Mouse (Mus musculus): Measurements from ENCODE around the gene Llgl2. TPM values are rescaled to one million over a fixed set of nuclear protein-coding genes. Genes with fewer than 3 reads are reported as not detected.
A peak's percentile ranks its signal among the peaks of the same experiment; 100 is the strongest.

Llgl2 gene
- total RNA-seq, 2 experiments from 2014 or later = 6.3 to 8.1 TPM

GRCm38 (mm10) chr11:115808696-115809310 is 15.0 kb upstream of the Llgl2 start:
- no peak for DNase-seq (ENCODE audit: low spot score)

GRCm38 (mm10) chr11:115809311-115809781 is 14.5 kb upstream of the Llgl2 start:
- peak; percentile 27 for DNase-seq (ENCODE audit: low spot score)

GRCm38 (mm10) chr11:115810377-115810776 is 13.5 kb upstream of the Llgl2 start:
- no peak for DNase-seq (ENCODE audit: low spot score)

- no peak for DNase-seq (ENCODE audit: low spot score)
These were observed 12.3 kb upstream of the Llgl2 start for GRCm38 (mm10) chr11:115811381-115812093.

- DNase-seq (ENCODE audit: low spot score) = no peak
These were observed 11.8 kb upstream of the Llgl2 start for GRCm38 (mm10) chr11:115812095-115812494.

GRCm38 (mm10) chr11:115812533-115813420 is 11.1 kb upstream of the Llgl2 start:
- DNase-seq (ENCODE audit: low spot score) = no peak

- peak; percentile 95 for DNase-seq (ENCODE audit: low spot score)
These were observed 10.1 kb upstream of the Llgl2 start, which contains the start of gene Caskin2 for GRCm38 (mm10) chr11:115813507-115814296. TSS of gene Caskin2 (minus strand) at chr11:115813639.

- DNase-seq (ENCODE audit: low spot score) = peak; percentile 83
These were observed 9.0 kb upstream of the Llgl2 start, which contains the start of gene Tsen54 for GRCm38 (mm10) chr11:115814605-115815450. TSS of gene Tsen54 (plus strand) at chr11:115814724.

- DNase-seq (ENCODE audit: low spot score) = no peak
These were observed 6.5 kb upstream of the Llgl2 start for GRCm38 (mm10) chr11:115817331-115817730.

- peak; percentile 44 for DNase-seq (ENCODE audit: low spot score)
These were observed 3.8 kb upstream of the Llgl2 start for GRCm38 (mm10) chr11:115819915-115820623.

- DNase-seq (ENCODE audit: low spot score) = no peak
These were observed 2.8 kb upstream of the Llgl2 start for GRCm38 (mm10) chr11:115821001-115821400.

- no peak for DNase-seq (ENCODE audit: low spot score)
These were observed 964 bp downstream of the Llgl2 start for GRCm38 (mm10) chr11:115824813-115825212.

GRCm38 (mm10) chr11:115826487-115826886 is 2.6 kb downstream of the Llgl2 start:
- no peak for DNase-seq (ENCODE audit: low spot score)

GRCm38 (mm10) chr11:115827624-115828023 is 3.8 kb downstream of the Llgl2 start:
- no peak for DNase-seq (ENCODE audit: low spot score)

GRCm38 (mm10) chr11:115829036-115829435 is 5.2 kb downstream of the Llgl2 start:
- peak; percentile 53 for DNase-seq (ENCODE audit: low spot score)

- DNase-seq (ENCODE audit: low spot score) = no peak
These were observed 6.9 kb downstream of the Llgl2 start for GRCm38 (mm10) chr11:115830550-115831325.

- no peak for DNase-seq (ENCODE audit: low spot score)
These were observed 7.7 kb downstream of the Llgl2 start for GRCm38 (mm10) chr11:115831518-115831917.

- DNase-seq (ENCODE audit: low spot score) = no peak
These were observed 8.2 kb downstream of the Llgl2 start for GRCm38 (mm10) chr11:115832064-115832463.

- DNase-seq (ENCODE audit: low spot score) = peak; percentile 59
These were observed 8.7 kb downstream of the Llgl2 start for GRCm38 (mm10) chr11:115832523-115832922.

Data from gastrocnemius, adult 18-20 months (tissue).